18 mouse cellular contexts compared by ENCODE assay signal in genomic region chr12:102417701-102418100, GRCm38 (mm10). TPM values are rescaled to one million over a fixed set of nuclear protein-coding genes. Genes with fewer than 3 reads are reported as not detected.
A peak's percentile ranks its signal among the peaks of the same experiment; 100 is the strongest.
DNase-seq lines count a peak whose midpoint lies in the region; ATAC-seq and TF ChIP-seq lines count a peak whose summit lies in the region.
"Had no signal": no experiment of that assay in that cellular context is flagged by ENCODE, and none has a peak within 500 bp of the region (broad histone marks: within the 10 kb centered on the region; RNA-seq: fewer than 3 reads in every experiment).

No protein-coding gene starts in this region.

- ATAC-seq in kidney, embryonic 14.5 days (ENCODE audit: low FRiP score, low TSS enrichment) = no peak
- peak; percentile 80 for ATAC-seq in granulocyte monocyte progenitor cell, adult 5-6 weeks (replicated peaks; ENCODE audit: poor library complexity, severe bottlenecking)
- ATAC-seq: forebrain, embryonic 16.5 days; midbrain, embryonic 16.5 days had no signal

- H3K4me2 ChIP-seq in kidney, embryonic 14.5 days (replicated peaks; ENCODE audit: low read depth, low read length) = no peak overlapping the region
- H3K4me2 ChIP-seq: embryonic facial prominence, embryonic 12.5 days; hindbrain, embryonic 14.5 days; stomach, embryonic 15.5 days had no signal

- H3K36me3 ChIP-seq in heart, adult 2 months (ENCODE audit: control insufficient read depth, insufficient read depth, low read length) = peaks cover 5% of the 10 kb centered on the region
- H3K36me3 ChIP-seq in kidney, embryonic 14.5 days (ENCODE audit: control insufficient read depth, insufficient read depth, low read length) = no peaks in the 10 kb centered on the region
- H3K36me3 ChIP-seq in embryonic facial prominence, embryonic 10.5 days (replicated peaks) = peaks cover 33% of the 10 kb centered on the region
- H3K36me3 ChIP-seq: stomach, embryonic 15.5 days had no signal

- WGBS in heart, adult 2 months = 81% methylated on average over 6 of the region's 6 CpGs
- 88% methylated on average over 6 of the region's 6 CpGs for WGBS in kidney, embryonic 14.5 days
- 91% methylated on average over 6 of the region's 6 CpGs for WGBS in embryonic facial prominence, embryonic 10.5 days

- H3K27me3 ChIP-seq in heart, adult 2 months (ENCODE audit: control insufficient read depth, insufficient read depth, low read length) = no peaks in the 10 kb centered on the region
- no peaks in the 10 kb centered on the region for H3K27me3 ChIP-seq in kidney, embryonic 14.5 days (ENCODE audit: control insufficient read depth, insufficient read depth, low read length)
- no peaks in the 10 kb centered on the region for H3K27me3 ChIP-seq in embryonic facial prominence, embryonic 10.5 days (replicated peaks; ENCODE audit: low read depth, poor library complexity, severe bottlenecking)
- H3K27me3 ChIP-seq: embryonic facial prominence, embryonic 12.5 days; stomach, embryonic 15.5 days had no signal

- H3K4me3 ChIP-seq in heart, adult 2 months = no peak overlapping the region
- H3K4me3 ChIP-seq in kidney, embryonic 14.5 days (ENCODE audit: low read length) = no peak overlapping the region
- no peak overlapping the region for H3K4me3 ChIP-seq in embryonic facial prominence, embryonic 10.5 days
- H3K4me3 ChIP-seq: embryonic facial prominence, embryonic 12.5 days; stomach, embryonic 15.5 days had no signal

- DNase-seq in heart, adult 2 months = peak in 1 of 2 experiments; percentile 24
- no peak for DNase-seq in heart, adult 18-20 months
- DNase-seq in kidney, postnatal 25 days = peak; percentile 30 to 78
- peak; percentile 75 for DNase-seq in 416B (ENCODE audit: low read depth)
- DNase-seq in right cerebral cortex, postnatal 25 days = no peak
- no peak for DNase-seq in embryonic facial prominence, embryonic 10.5 days (ENCODE audit: low spot score)
- DNase-seq: adrenal gland, postnatal 10 days; heart, postnatal 14 days; liver; lung, adult 2 months; spleen, adult 18-20 months had no signal

- intact Hi-C loops in heart, adult 2 months (cut with DNase I) = loop anchor here (1.0 to 10.0 kb wide), 3 partner anchors 23 to 167 kb away; no protein-coding TSS in a partner anchor

- H3K9ac ChIP-seq in heart, adult 2 months (ENCODE audit: low read depth, low read length) = no peak overlapping the region
- no peak overlapping the region for H3K9ac ChIP-seq in kidney, embryonic 14.5 days (ENCODE audit: low read depth, low read length)
- H3K9ac ChIP-seq: embryonic facial prominence, embryonic 12.5 days; hindbrain, embryonic 14.5 days; stomach, embryonic 15.5 days had no signal

- peaks cover 14% of the 10 kb centered on the region for H3K4me1 ChIP-seq in heart, adult 2 months (ENCODE audit: control insufficient read depth, insufficient read depth, low read length)
- no peaks in the 10 kb centered on the region; the same call in 1 of the 2 replicates for H3K4me1 ChIP-seq in kidney, embryonic 14.5 days (ENCODE audit: control insufficient read depth, insufficient read depth, low read length)
- peaks cover 7% of the 10 kb centered on the region for H3K4me1 ChIP-seq in embryonic facial prominence, embryonic 10.5 days

- TF ChIP-seq CTCF in heart, adult 2 months (IDR thresholded peaks at IDR 0.05) = no peak

- no peak for TF ChIP-seq POLR2A in heart, adult 2 months (IDR thresholded peaks at IDR 0.05; ENCODE audit: insufficient read depth, low read depth, low read length)

- no peaks in the 10 kb centered on the region for H3K79me2 ChIP-seq in heart, adult 2 months (replicated peaks; ENCODE audit: control insufficient read depth, insufficient read depth, low read length)

- peak overlapping the region; percentile 72 for H3K27ac ChIP-seq in heart, adult 2 months
- H3K27ac ChIP-seq in kidney, embryonic 14.5 days (ENCODE audit: low read depth, low read length) = no peak overlapping the region
- no peak overlapping the region for H3K27ac ChIP-seq in embryonic facial prominence, embryonic 10.5 days (replicated peaks)
- H3K27ac ChIP-seq: embryonic facial prominence, embryonic 12.5 days; hindbrain, embryonic 14.5 days; stomach, embryonic 15.5 days had no signal

- TF ChIP-seq EP300 in heart, adult 2 months (IDR thresholded peaks at IDR 0.05; ENCODE audit: insufficient read depth, low read depth, low read length) = no peak

- no peaks in the 10 kb centered on the region for H3K9me3 ChIP-seq in kidney, embryonic 14.5 days (ENCODE audit: control insufficient read depth, low read length)
- H3K9me3 ChIP-seq in embryonic facial prominence, embryonic 10.5 days = no peaks in the 10 kb centered on the region
- H3K9me3 ChIP-seq: embryonic facial prominence, embryonic 12.5 days; stomach, embryonic 15.5 days had no signal

RNA-seq across cellular contexts. Expression of gene Lgmn, which starts 21.9 kb away (rescaled TPM):
- total RNA-seq in heart, adult 2 months (2021) = 10 to 100 TPM; 59.9 to 63.5 TPM
- 78.2 and 115 TPM in 2 replicates for polyA plus RNA-seq in heart, adult 2 months (2012; rRNA removed)
- total RNA-seq in heart, adult 18-20 months (2021) = 10 to 100 TPM; 60.6 to 61.5 TPM
- 79.0 and 95.4 TPM in 2 replicates for polyA plus RNA-seq in kidney, embryonic 14.5 days (2014; fragmentation: Nextera tagmentation; extraction: Ambion mirVana)
- total RNA-seq in granulocyte monocyte progenitor cell, adult 5-6 weeks (2014; fragmentation: Nextera tagmentation) = 0.47 and 0.58 TPM in 2 replicates
- total RNA-seq in granulocyte monocyte progenitor cell, adult 5-6 weeks (2017) = 1.2 and 1.7 TPM in 2 replicates
- polyA plus RNA-seq in embryonic facial prominence, embryonic 10.5 days (2016; fragmentation: Nextera tagmentation; extraction: Ambion mirVana) = 42.7 and 45.6 TPM in 2 replicates

RNA-seq across cellular contexts. Expression of gene Golga5, which starts 51.2 kb away (rescaled TPM):
- total RNA-seq in heart, adult 2 months (2021) = 10 to 100 TPM; 25.1 to 28.0 TPM
- 10.1 and 17.2 TPM in 2 replicates for polyA plus RNA-seq in heart, adult 2 months (2012; rRNA removed)
- total RNA-seq in heart, adult 18-20 months (2021) = 10 to 100 TPM; 25.7 to 28.3 TPM
- polyA plus RNA-seq in kidney, embryonic 14.5 days (2014; fragmentation: Nextera tagmentation; extraction: Ambion mirVana) = 23.3 and 39.3 TPM in 2 replicates
- 25.2 and 28.7 TPM in 2 replicates for total RNA-seq in granulocyte monocyte progenitor cell, adult 5-6 weeks (2014; fragmentation: Nextera tagmentation)
- 53.3 and 71.2 TPM in 2 replicates for total RNA-seq in granulocyte monocyte progenitor cell, adult 5-6 weeks (2017)
- 28.4 and 31.3 TPM in 2 replicates for polyA plus RNA-seq in embryonic facial prominence, embryonic 10.5 days (2016; fragmentation: Nextera tagmentation; extraction: Ambion mirVana)

Comparison
In these comparisons a context has a peak if more than half of its experiments do, and no peak if none do; other contexts are left out.
1. DNase-seq: peak in kidney, postnatal 25 days (2 of 2) and 416B (single experiment); none in heart, adult 18-20 months (0 of 2), right cerebral cortex, postnatal 25 days (single experiment) and embryonic facial prominence, embryonic 10.5 days (single experiment).
2. RNA of gene Lgmn, which starts 21.9 kb away (total RNA-seq): 59.9 to 63.5 TPM in heart, adult 2 months and 60.6 to 61.5 TPM in heart, adult 18-20 months; 0.47 to 1.7 TPM in granulocyte monocyte progenitor cell, adult 5-6 weeks; every median in the first group is over 10 times any median in the second.